Mouse (Mus musculus): ENCODE data around the gene Nfasc. TPM values are rescaled to one million over a fixed set of nuclear protein-coding genes. Genes with fewer than 3 reads are reported as not detected.

Gene Nfasc
- polyA plus RNA-seq, 1 experiment from 2014 or later, result 1.0 TPM

- Histone ChIP-seq H3K4me3 (no peak overlapping the region), H3K27me3 (peaks cover 6% of the 10 kb centered on the region; the same call in 1 of the 2 replicates), H3K9ac (no peak overlapping the region), H3K4me2 (replicated peaks) (no peak overlapping the region), H3K36me3 (no peaks in the 10 kb centered on the region), H3K9me3 (no peaks in the 10 kb centered on the region), H3K4me1 (no peaks in the 10 kb centered on the region), H3K27ac (no peak overlapping the region)
- no peak for ATAC-seq (ENCODE audit: low FRiP score, low read depth)
- WGBS, result 56% methylated on average over 3 of the region's 3 CpGs
These were observed 20.3 kb downstream of the Nfasc start for GRCm38 (mm10) chr1:132721266-132721665.

GRCm38 (mm10) chr1:132718225-132718624 is 23.4 kb downstream of the Nfasc start:
- Histone ChIP-seq H3K9ac (no peak overlapping the region), H3K27me3 (peaks cover 9% of the 10 kb centered on the region), H3K9me3 (no peaks in the 10 kb centered on the region), H3K4me3 (no peak overlapping the region), H3K36me3 (no peaks in the 10 kb centered on the region), H3K4me1 (no peaks in the 10 kb centered on the region), H3K27ac (no peak overlapping the region), H3K4me2 (replicated peaks) (no peak overlapping the region)
- no peak for ATAC-seq (ENCODE audit: low FRiP score, low read depth)
- 85% methylated on average over 5 of the region's 5 CpGs for WGBS

GRCm38 (mm10) chr1:132715044-132715443 is 26.6 kb downstream of the Nfasc start:
- no peak overlapping the region for H3K4me2 ChIP-seq (replicated peaks)
- H3K9me3 ChIP-seq, result no peaks in the 10 kb centered on the region
- no peaks in the 10 kb centered on the region for H3K4me1 ChIP-seq
- 84% methylated on average over 9 of the region's 9 CpGs for WGBS
- H3K4me3 ChIP-seq, result no peak overlapping the region
- H3K27ac ChIP-seq, result no peak overlapping the region
- H3K9ac ChIP-seq, result no peak overlapping the region
- H3K36me3 ChIP-seq, result no peaks in the 10 kb centered on the region
- peaks cover 9% of the 10 kb centered on the region for H3K27me3 ChIP-seq
- ATAC-seq (ENCODE audit: low FRiP score, low read depth), result no peak

- H3K36me3 ChIP-seq, result no peaks in the 10 kb centered on the region
These were observed 32.2 kb downstream of the Nfasc start for GRCm38 (mm10) chr1:132709419-132709818.

GRCm38 (mm10) chr1:132707301-132707700 is 34.3 kb downstream of the Nfasc start:
- no peaks in the 10 kb centered on the region for H3K36me3 ChIP-seq
- WGBS, result 58% methylated on average over 8 of the region's 8 CpGs
- H3K4me2 ChIP-seq (replicated peaks), result no peak overlapping the region
- no peak overlapping the region for H3K4me3 ChIP-seq
- ATAC-seq (ENCODE audit: low FRiP score, low read depth), result no peak
- no peak overlapping the region for H3K9ac ChIP-seq
- peaks cover 42% of the 10 kb centered on the region for H3K27me3 ChIP-seq
- no peak overlapping the region for H3K27ac ChIP-seq
- H3K4me1 ChIP-seq, result peaks cover 11% of the 10 kb centered on the region; the same call in 1 of the 2 replicates
- no peaks in the 10 kb centered on the region for H3K9me3 ChIP-seq

More at GRCm38 (mm10) chr1:132709419-132709818, 32.2 kb downstream of the Nfasc start:
- WGBS, result 51% methylated on average over 5 of the region's 5 CpGs
- Histone ChIP-seq H3K27ac (no peak overlapping the region), H3K9me3 (no peaks in the 10 kb centered on the region), H3K9ac (no peak overlapping the region), H3K4me3 (no peak overlapping the region), H3K4me1 (0 out of 2 replicates have a peak, but pooled peaks cover 3% of the 10 kb centered on the region), H3K27me3 (peaks cover 32% of the 10 kb centered on the region), H3K4me2 (replicated peaks) (no peak overlapping the region)
- ATAC-seq (ENCODE audit: low FRiP score, low read depth), result no peak

- WGBS, result 25% methylated on average over 5 of the region's 5 CpGs
- Histone ChIP-seq H3K27ac (no peak overlapping the region), H3K9me3 (no peaks in the 10 kb centered on the region), H3K36me3 (no peaks in the 10 kb centered on the region), H3K4me2 (replicated peaks) (0 out of 2 replicates have a peak overlapping the region, but pooled peaks have one; percentile 2), H3K27me3 (peaks cover 44% of the 10 kb centered on the region), H3K4me1 (peaks cover 8% of the 10 kb centered on the region; the same call in 1 of the 2 replicates), H3K9ac (no peak overlapping the region), H3K4me3 (no peak overlapping the region)
- ATAC-seq (ENCODE audit: low FRiP score, low read depth), result no peak
These were observed 38.1 kb downstream of the Nfasc start for GRCm38 (mm10) chr1:132703467-132703866.

- H3K4me2 ChIP-seq (replicated peaks), result no peak overlapping the region
- no peaks in the 10 kb centered on the region for H3K36me3 ChIP-seq
- ATAC-seq (ENCODE audit: low FRiP score, low read depth), result no peak
- no peak overlapping the region for H3K4me3 ChIP-seq
- H3K27ac ChIP-seq, result no peak overlapping the region
- no peaks in the 10 kb centered on the region for H3K9me3 ChIP-seq
- WGBS, result 66% methylated on average over 4 of the region's 4 CpGs
- H3K4me1 ChIP-seq, result peaks cover 6% of the 10 kb centered on the region; the same call in 1 of the 2 replicates
- H3K27me3 ChIP-seq, result peaks cover 19% of the 10 kb centered on the region
- H3K9ac ChIP-seq, result no peak overlapping the region
These were observed 44.7 kb downstream of the Nfasc start for GRCm38 (mm10) chr1:132696926-132697325.

- WGBS, result 13% methylated on average over 2 of the region's 2 CpGs
- no peak overlapping the region for H3K4me3 ChIP-seq
- H3K27ac ChIP-seq, result no peak overlapping the region
- no peak for ATAC-seq (ENCODE audit: low FRiP score, low read depth)
- no peak overlapping the region for H3K4me2 ChIP-seq (replicated peaks)
- H3K4me1 ChIP-seq, result peaks cover 6% of the 10 kb centered on the region; the same call in 1 of the 2 replicates
- H3K27me3 ChIP-seq, result peaks cover 19% of the 10 kb centered on the region
- H3K9ac ChIP-seq, result no peak overlapping the region
- no peaks in the 10 kb centered on the region for H3K36me3 ChIP-seq
- H3K9me3 ChIP-seq, result no peaks in the 10 kb centered on the region
These were observed 45.4 kb downstream of the Nfasc start for GRCm38 (mm10) chr1:132696232-132696631.

- WGBS, result 34% methylated on average over 9 of the region's 9 CpGs
- no peaks in the 10 kb centered on the region for H3K9me3 ChIP-seq
- H3K36me3 ChIP-seq, result no peaks in the 10 kb centered on the region
- H3K4me2 ChIP-seq (replicated peaks), result no peak overlapping the region
- no peak overlapping the region for H3K4me3 ChIP-seq
- H3K27ac ChIP-seq, result no peak overlapping the region
- H3K9ac ChIP-seq, result no peak overlapping the region
- peaks cover 19% of the 10 kb centered on the region for H3K27me3 ChIP-seq
- H3K4me1 ChIP-seq, result peaks cover 18% of the 10 kb centered on the region; the same call in 1 of the 2 replicates
- ATAC-seq (ENCODE audit: low FRiP score, low read depth), result no peak
These were observed 47.6 kb downstream of the Nfasc start for GRCm38 (mm10) chr1:132694007-132694406.

GRCm38 (mm10) chr1:132689181-132689580 is 52.4 kb downstream of the Nfasc start:
- WGBS, result 13% methylated on average over 3 of the region's 3 CpGs
- H3K4me2 ChIP-seq (replicated peaks), result no peak overlapping the region
- no peak overlapping the region for H3K9ac ChIP-seq
- no peak overlapping the region for H3K27ac ChIP-seq
- no peaks in the 10 kb centered on the region for H3K36me3 ChIP-seq
- H3K4me3 ChIP-seq, result no peak overlapping the region
- H3K4me1 ChIP-seq, result peaks cover 17% of the 10 kb centered on the region; the same call in 1 of the 2 replicates
- H3K9me3 ChIP-seq, result no peaks in the 10 kb centered on the region
- H3K27me3 ChIP-seq, result peaks cover 28% of the 10 kb centered on the region
- ATAC-seq (ENCODE audit: low FRiP score, low read depth), result no peak

- H3K4me2 ChIP-seq (replicated peaks), result no peak overlapping the region
- ATAC-seq (ENCODE audit: low FRiP score, low read depth), result no peak
- 73% methylated on average over 12 of the region's 12 CpGs for WGBS
These were observed 62.7 kb downstream of the Nfasc start for GRCm38 (mm10) chr1:132678935-132679334.

GRCm38 (mm10) chr1:132678076-132678475 is 63.5 kb downstream of the Nfasc start:
- WGBS, result 36% methylated on average over 5 of the region's 5 CpGs
- H3K27ac ChIP-seq, result no peak overlapping the region
- no peak overlapping the region for H3K4me2 ChIP-seq (replicated peaks)
- H3K27me3 ChIP-seq, result peaks cover 9% of the 10 kb centered on the region
- no peak overlapping the region for H3K4me3 ChIP-seq
- H3K9ac ChIP-seq, result no peak overlapping the region
- H3K9me3 ChIP-seq, result peaks cover 4% of the 10 kb centered on the region; the same call in 1 of the 2 replicates
- H3K4me1 ChIP-seq, result no peaks in the 10 kb centered on the region
- no peaks in the 10 kb centered on the region for H3K36me3 ChIP-seq
- ATAC-seq (ENCODE audit: low FRiP score, low read depth), result no peak

More at GRCm38 (mm10) chr1:132678935-132679334, 62.7 kb downstream of the Nfasc start:
- Histone ChIP-seq H3K9me3 (peaks cover 4% of the 10 kb centered on the region; the same call in 1 of the 2 replicates), H3K27me3 (peaks cover 9% of the 10 kb centered on the region), H3K4me3 (no peak overlapping the region), H3K9ac (no peak overlapping the region), H3K4me1 (no peaks in the 10 kb centered on the region), H3K27ac (no peak overlapping the region), H3K36me3 (no peaks in the 10 kb centered on the region)

- H3K27me3 ChIP-seq, result 0 out of 2 replicates have a peak, but pooled peaks cover 3% of the 10 kb centered on the region
- H3K4me2 ChIP-seq (replicated peaks), result no peak overlapping the region
- H3K36me3 ChIP-seq, result no peaks in the 10 kb centered on the region
- no peak overlapping the region for H3K27ac ChIP-seq
- no peaks in the 10 kb centered on the region for H3K9me3 ChIP-seq
- no peak overlapping the region for H3K9ac ChIP-seq
- ATAC-seq (ENCODE audit: low FRiP score, low read depth), result no peak
- 90% methylated on average over 3 of the region's 3 CpGs for WGBS
- H3K4me3 ChIP-seq, result no peak overlapping the region
- no peaks in the 10 kb centered on the region for H3K4me1 ChIP-seq
These were observed 68.9 kb downstream of the Nfasc start for GRCm38 (mm10) chr1:132672704-132673103.
